Mouse (Mus musculus) inflammation-experienced regulatory T-cells, adult 6 months (primary cell): ENCODE results near the gene Dhrs13. TPM values are rescaled to one million over a fixed set of nuclear protein-coding genes. Genes with fewer than 3 reads are reported as not detected.
"Not testable (repeated sequence)": the region's sequence is repeated elsewhere in the genome, so short reads cannot be mapped to it uniquely, and the experiment has no call there.

ENCODE experiments used
- ATAC-seq: one replicate; pipeline ENCODE4 v1.8.0; 2017
- polyA plus RNA-seq, 3 experiments: library from polyadenylated mRNA; unstranded; fragments of 100-300 nt; shearing (Covaris generic); gene quantifications; one replicate each; pipeline ENCODE4 v1.2.1; 2017

Dhrs13 gene
- polyA plus RNA-seq, 3 experiments from 2014 or later, result 0.94 to 1.8 (median 1.7) TPM

- ATAC-seq, result no peak
Measured at GRCm38 (mm10) chr11:78044758-78045251, 12.7 kb downstream of the Dhrs13 start.

DNA sequence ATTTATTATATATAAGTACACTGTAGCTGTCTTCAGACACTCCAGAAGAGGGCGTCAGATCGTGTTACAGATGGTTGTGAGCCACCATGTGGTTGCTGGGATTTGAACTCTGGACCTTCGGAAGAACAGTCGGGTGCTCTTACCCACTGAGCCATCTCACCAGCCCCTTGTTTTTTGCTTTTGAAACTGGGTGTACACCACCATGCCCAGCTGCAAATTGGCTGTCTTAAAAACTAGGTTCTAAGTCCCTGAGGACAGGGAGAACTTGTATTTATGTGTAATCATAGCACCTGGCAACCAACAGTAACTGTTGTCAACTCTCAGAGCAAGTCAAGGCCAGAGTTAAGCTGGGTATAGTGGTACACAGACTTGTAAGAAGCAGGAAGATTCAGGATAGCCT, 16.6 kb downstream of the Dhrs13 start:
- not testable (repeated sequence) for ATAC-seq

DNA sequence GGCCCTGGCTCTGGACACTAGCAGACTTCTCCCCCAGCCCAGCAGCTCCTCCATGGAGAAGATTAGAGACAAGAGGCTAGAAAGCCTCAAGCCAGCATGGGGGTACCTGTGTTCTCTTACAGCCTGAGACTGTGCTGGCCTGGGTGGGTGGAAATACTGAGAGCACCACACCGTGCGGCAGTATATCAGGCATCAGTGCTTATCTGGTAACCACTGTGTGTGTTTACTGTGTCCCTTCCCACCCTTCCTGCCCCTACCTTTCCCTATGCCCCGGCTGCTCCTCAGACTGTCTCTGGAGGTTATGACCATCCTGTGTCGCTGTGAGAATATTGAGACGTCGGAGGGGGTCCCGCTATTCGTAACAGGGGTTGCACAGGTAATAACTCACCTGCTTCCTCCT, 21.0 kb downstream of the Dhrs13 start:
- no peak for ATAC-seq

GRCm38 (mm10) chr11:78056946-78057345, 24.9 kb downstream of the Dhrs13 start:
- no peak for ATAC-seq

- ATAC-seq, result no peak
Measured at GRCm38 (mm10) chr11:78059833-78060757, 28.0 kb downstream of the Dhrs13 start.

GRCm38 (mm10) chr11:78062563-78062962, 30.5 kb downstream of the Dhrs13 start:
- no peak for ATAC-seq

DNA sequence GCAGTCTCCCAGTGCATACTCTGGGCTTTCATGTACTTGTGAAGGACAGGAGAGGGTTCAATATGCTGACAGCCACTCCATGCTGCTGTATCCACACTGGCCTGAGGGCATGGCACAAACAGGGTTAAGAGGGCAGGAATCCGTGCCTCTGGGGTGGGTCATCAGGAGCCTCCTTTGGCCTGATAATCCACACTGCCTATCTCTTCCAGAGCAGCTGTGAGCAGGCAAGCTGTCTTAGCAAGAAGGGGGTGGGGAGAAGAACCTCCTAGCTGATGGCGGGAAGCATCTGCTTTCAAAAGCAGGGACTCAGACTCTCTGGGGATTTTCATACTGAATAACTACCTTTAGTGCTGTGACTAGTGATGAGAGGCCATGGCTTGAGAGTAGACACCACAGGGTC, 33.8 kb downstream of the Dhrs13 start:
- ATAC-seq, result no peak

GRCm38 (mm10) chr11:78066641-78067040, 34.6 kb downstream of the Dhrs13 start:
- no peak for ATAC-seq

- no peak for ATAC-seq
Measured at GRCm38 (mm10) chr11:78067566-78067965, 35.5 kb downstream of the Dhrs13 start.

GRCm38 (mm10) chr11:78069130-78069529, 37.0 kb downstream of the Dhrs13 start:
- ATAC-seq, result no peak

GRCm38 (mm10) chr11:78069646-78070045, 37.6 kb downstream of the Dhrs13 start:
- ATAC-seq, result no peak

- ATAC-seq, result no peak
Measured at GRCm38 (mm10) chr11:78071938-78072337, 39.9 kb downstream of the Dhrs13 start.

- ATAC-seq, result no peak
Measured at GRCm38 (mm10) chr11:78072425-78073130, 40.5 kb downstream of the Dhrs13 start.

DNA sequence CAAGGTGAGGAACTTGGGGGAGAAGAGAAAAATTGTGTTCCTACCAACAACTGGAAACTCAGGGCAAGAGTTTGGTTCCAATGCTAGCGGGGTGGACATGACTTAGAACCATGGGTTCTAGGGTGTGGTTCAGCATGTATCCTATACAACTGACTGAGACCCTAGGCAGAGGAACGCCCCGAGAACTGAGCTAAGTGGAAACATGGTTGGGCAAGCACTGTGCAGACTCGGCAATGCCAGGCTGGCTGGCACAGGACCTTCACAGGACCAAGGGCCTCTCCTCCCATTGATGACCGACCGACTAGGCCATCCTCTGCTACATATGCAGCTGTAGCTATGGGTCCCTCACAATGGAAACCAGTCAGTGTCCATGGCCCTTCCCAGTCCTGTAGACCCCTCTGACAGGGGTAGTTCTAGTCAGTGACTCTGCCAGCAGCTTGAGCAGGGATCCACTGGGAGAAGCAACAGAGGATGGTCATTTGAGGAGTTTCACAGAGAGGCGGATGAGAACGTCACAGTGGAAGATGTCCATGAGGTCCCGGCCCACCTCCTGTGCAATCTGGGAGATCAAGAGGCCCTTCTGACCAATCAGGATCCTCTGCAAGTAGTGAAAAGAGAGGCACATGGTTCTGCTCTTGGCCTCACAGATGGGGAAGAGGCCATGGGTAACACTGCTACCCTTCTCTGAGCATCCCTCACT, 41.6 kb downstream of the Dhrs13 start:
- ATAC-seq, result no peak

DNA sequence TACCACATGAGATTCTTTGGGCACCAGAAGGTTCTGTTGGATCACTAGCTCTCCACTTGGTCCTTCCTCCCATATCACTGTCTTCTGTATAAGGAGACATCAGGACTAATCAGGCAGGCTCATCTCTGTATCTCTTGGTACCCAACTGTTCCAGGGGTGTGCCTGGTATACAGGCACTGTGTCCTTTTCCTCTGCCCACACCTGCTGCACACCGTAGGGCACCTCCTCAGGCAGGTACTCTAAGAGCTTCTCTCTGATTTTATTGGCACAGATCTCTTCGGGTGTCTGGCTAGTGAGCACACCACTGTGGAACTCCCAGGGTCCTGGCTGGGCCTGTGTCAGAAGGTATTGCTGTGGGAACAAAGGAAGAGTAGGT, 42.2 kb downstream of the Dhrs13 start:
- no peak for ATAC-seq

GRCm38 (mm10) chr11:78074666-78075065, 42.6 kb downstream of the Dhrs13 start:
- ATAC-seq, result no peak

- peak; percentile 98 for ATAC-seq
Measured at GRCm38 (mm10) chr11:78079961-78080921, 48.2 kb downstream of the Dhrs13 start, which contains the start of gene Eral1. Gene Eral1, minus strand, starts transcription at chr11:78080383.

DNA sequence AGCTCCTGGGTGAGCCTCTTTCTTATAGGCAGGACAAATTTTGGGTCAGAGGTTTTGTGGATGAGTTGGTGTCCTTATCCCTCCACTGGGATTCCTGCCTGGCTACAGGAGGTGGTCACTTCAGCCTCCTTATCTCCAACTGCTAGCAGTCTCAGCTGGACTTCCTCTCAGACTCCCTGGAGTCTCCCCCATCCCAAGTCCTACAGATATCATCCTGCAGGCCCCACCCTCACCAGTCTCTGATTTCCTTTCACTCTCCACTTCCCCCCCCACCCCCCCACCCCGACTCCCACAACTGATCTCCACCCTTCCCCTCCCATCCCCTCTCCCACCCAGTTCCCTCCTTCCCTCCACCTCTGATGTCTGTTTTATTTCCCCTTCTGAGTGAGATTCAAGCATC, 51.5 kb downstream of the Dhrs13 start:
- ATAC-seq, result no peak

DNA sequence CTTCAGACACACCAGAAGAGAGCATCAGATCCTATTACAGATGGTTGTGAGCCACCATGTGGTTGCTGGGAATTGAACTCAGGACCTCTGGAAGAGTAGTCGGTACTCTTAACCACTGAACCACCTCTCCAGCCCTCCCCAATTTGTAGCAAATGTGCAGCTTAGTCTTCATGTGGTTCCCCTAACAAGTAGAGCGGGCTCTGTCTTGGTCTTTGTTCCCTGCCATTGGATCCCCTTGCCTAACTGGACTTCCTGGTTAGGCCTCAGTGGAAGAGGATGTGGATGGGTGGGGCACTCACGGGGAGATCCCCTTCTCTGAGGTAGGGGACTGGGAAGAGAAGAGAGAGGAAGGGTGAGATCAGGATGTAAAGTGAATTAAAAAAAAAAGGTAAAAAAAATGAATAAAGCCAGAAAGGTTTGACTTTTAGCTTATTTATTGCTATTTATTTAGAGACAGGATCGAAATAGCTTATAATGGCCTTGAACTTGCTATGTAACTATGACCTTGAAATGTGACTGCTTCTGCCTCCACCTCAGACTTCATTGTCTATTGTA, 54.9 kb downstream of the Dhrs13 start:
- no peak for ATAC-seq
